Mouse (Mus musculus): Measurements from ENCODE around the gene Gria1. TPM values are rescaled to one million over a fixed set of nuclear protein-coding genes. Genes with fewer than 3 reads are reported as not detected.

The Gria1 gene
- 1.2 and 1.6 TPM in 2 replicates for polyA plus RNA-seq (2014; fragmentation: Nextera tagmentation; extraction: Ambion mirVana)

GRCm38 (mm10) chr11:57011024-57011690 lies at the start of gene Gria1:
Gria1 (plus strand) TSS chr11:57011387.
- DNase-seq (ENCODE audit: low spot score) = no peak
- H3K9ac ChIP-seq (replicated peaks; ENCODE audit: low read length) = peak within 1 kb of the TSS; percentile 39; the same call in 1 of the 2 replicates
- 0 out of 2 replicates have a peak, but pooled peaks cover 2% of the 10 kb centered on the region for H3K27me3 ChIP-seq (ENCODE audit: control insufficient read depth, insufficient read depth, low read length)
- H3K4me2 ChIP-seq (ENCODE audit: low read depth, low read length) = peak within 1 kb of the TSS; percentile 46
- H3K27ac ChIP-seq (replicated peaks; ENCODE audit: low read depth, low read length) = no peak within 1 kb of the TSS
- 0 out of 2 replicates have a peak within 1 kb of the TSS, but pooled peaks have one; percentile 21 for H3K4me3 ChIP-seq (ENCODE audit: low read depth, low read length)
- H3K9me3 ChIP-seq (replicated peaks; ENCODE audit: control insufficient read depth, low read length) = no peaks in the 10 kb centered on the region
- WGBS = 22% methylated on average over 6 of the region's 6 CpGs
- H3K4me1 ChIP-seq (ENCODE audit: control insufficient read depth, insufficient read depth, low read length) = no peaks in the 10 kb centered on the region; the same call in 1 of the 2 replicates
- ATAC-seq (replicated peaks; ENCODE audit: insufficient number of reproducible peaks, low FRiP score, low TSS enrichment, low read depth) = no peak
- H3K36me3 ChIP-seq (replicated peaks; ENCODE audit: control insufficient read depth, insufficient read depth, low read depth, low read length) = no peaks in the 10 kb centered on the region

- Histone ChIP-seq H3K4me3 (ENCODE audit: low read depth, low read length) (no peak overlapping the region), H3K36me3 (replicated peaks; ENCODE audit: control insufficient read depth, insufficient read depth, low read depth, low read length) (no peaks in the 10 kb centered on the region), H3K27ac (replicated peaks; ENCODE audit: low read depth, low read length) (no peak overlapping the region), H3K9ac (replicated peaks; ENCODE audit: low read length) (no peak overlapping the region), H3K4me2 (ENCODE audit: low read depth, low read length) (no peak overlapping the region), H3K4me1 (ENCODE audit: control insufficient read depth, insufficient read depth, low read length) (no peaks in the 10 kb centered on the region), H3K9me3 (replicated peaks; ENCODE audit: control insufficient read depth, low read length) (no peaks in the 10 kb centered on the region), H3K27me3 (ENCODE audit: control insufficient read depth, insufficient read depth, low read length) (no peaks in the 10 kb centered on the region)
- no peak for DNase-seq (ENCODE audit: low spot score)
- 82% methylated on average over 3 of the region's 3 CpGs for WGBS
- ATAC-seq (replicated peaks; ENCODE audit: insufficient number of reproducible peaks, low FRiP score, low TSS enrichment, low read depth) = no peak
Measured at GRCm38 (mm10) chr11:56961751-56962150, 49.4 kb upstream of the Gria1 start.

GRCm38 (mm10) chr11:56972814-56973213 lies 38.4 kb upstream of the Gria1 start:
- H3K4me2 ChIP-seq (ENCODE audit: low read depth, low read length) = no peak overlapping the region
- H3K4me3 ChIP-seq (ENCODE audit: low read depth, low read length) = no peak overlapping the region
- H3K27ac ChIP-seq (replicated peaks; ENCODE audit: low read depth, low read length) = no peak overlapping the region
- no peak overlapping the region for H3K9ac ChIP-seq (replicated peaks; ENCODE audit: low read length)
- no peaks in the 10 kb centered on the region for H3K27me3 ChIP-seq (ENCODE audit: control insufficient read depth, insufficient read depth, low read length)
- no peaks in the 10 kb centered on the region for H3K4me1 ChIP-seq (ENCODE audit: control insufficient read depth, insufficient read depth, low read length)
- 56% methylated on average over 1 of the region's 1 CpGs for WGBS
- no peaks in the 10 kb centered on the region for H3K36me3 ChIP-seq (replicated peaks; ENCODE audit: control insufficient read depth, insufficient read depth, low read depth, low read length)
- DNase-seq (ENCODE audit: low spot score) (no peak), ATAC-seq (replicated peaks; ENCODE audit: insufficient number of reproducible peaks, low FRiP score, low TSS enrichment, low read depth) (no peak)
- no peaks in the 10 kb centered on the region for H3K9me3 ChIP-seq (replicated peaks; ENCODE audit: control insufficient read depth, low read length)

- H3K4me1 ChIP-seq (ENCODE audit: control insufficient read depth, insufficient read depth, low read length) = no peaks in the 10 kb centered on the region
- no peak overlapping the region for H3K27ac ChIP-seq (replicated peaks; ENCODE audit: low read depth, low read length)
- WGBS = 92% methylated on average over 3 of the region's 3 CpGs
- H3K4me3 ChIP-seq (ENCODE audit: low read depth, low read length) = no peak overlapping the region
- ATAC-seq (replicated peaks; ENCODE audit: insufficient number of reproducible peaks, low FRiP score, low TSS enrichment, low read depth) (no peak), DNase-seq (ENCODE audit: low spot score) (no peak)
- no peaks in the 10 kb centered on the region for H3K9me3 ChIP-seq (replicated peaks; ENCODE audit: control insufficient read depth, low read length)
- no peak overlapping the region for H3K4me2 ChIP-seq (ENCODE audit: low read depth, low read length)
- no peak overlapping the region for H3K9ac ChIP-seq (replicated peaks; ENCODE audit: low read length)
- H3K36me3 ChIP-seq (replicated peaks; ENCODE audit: control insufficient read depth, insufficient read depth, low read depth, low read length) = no peaks in the 10 kb centered on the region
- no peaks in the 10 kb centered on the region for H3K27me3 ChIP-seq (ENCODE audit: control insufficient read depth, insufficient read depth, low read length)
Measured at GRCm38 (mm10) chr11:56984321-56985000, 26.7 kb upstream of the Gria1 start.

GRCm38 (mm10) chr11:56985457-56985856 lies 25.7 kb upstream of the Gria1 start:
- Histone ChIP-seq H3K4me3 (ENCODE audit: low read depth, low read length) (no peak overlapping the region), H3K36me3 (replicated peaks; ENCODE audit: control insufficient read depth, insufficient read depth, low read depth, low read length) (no peaks in the 10 kb centered on the region), H3K27ac (replicated peaks; ENCODE audit: low read depth, low read length) (no peak overlapping the region), H3K4me1 (ENCODE audit: control insufficient read depth, insufficient read depth, low read length) (no peaks in the 10 kb centered on the region), H3K9ac (replicated peaks; ENCODE audit: low read length) (no peak overlapping the region), H3K4me2 (ENCODE audit: low read depth, low read length) (no peak overlapping the region), H3K27me3 (ENCODE audit: control insufficient read depth, insufficient read depth, low read length) (no peaks in the 10 kb centered on the region), H3K9me3 (replicated peaks; ENCODE audit: control insufficient read depth, low read length) (no peaks in the 10 kb centered on the region)
- DNase-seq (ENCODE audit: low spot score) (no peak), ATAC-seq (replicated peaks; ENCODE audit: insufficient number of reproducible peaks, low FRiP score, low TSS enrichment, low read depth) (no peak)
- WGBS = 82% methylated on average over 4 of the region's 4 CpGs

GRCm38 (mm10) chr11:56999601-57000001 lies 11.6 kb upstream of the Gria1 start:
- Histone ChIP-seq H3K9ac (replicated peaks; ENCODE audit: low read length) (no peak overlapping the region), H3K4me1 (ENCODE audit: control insufficient read depth, insufficient read depth, low read length) (no peaks in the 10 kb centered on the region), H3K36me3 (replicated peaks; ENCODE audit: control insufficient read depth, insufficient read depth, low read depth, low read length) (no peaks in the 10 kb centered on the region), H3K4me2 (ENCODE audit: low read depth, low read length) (no peak overlapping the region), H3K4me3 (ENCODE audit: low read depth, low read length) (no peak overlapping the region), H3K27me3 (ENCODE audit: control insufficient read depth, insufficient read depth, low read length) (no peaks in the 10 kb centered on the region), H3K27ac (replicated peaks; ENCODE audit: low read depth, low read length) (no peak overlapping the region), H3K9me3 (replicated peaks; ENCODE audit: control insufficient read depth, low read length) (no peaks in the 10 kb centered on the region)
- ATAC-seq (replicated peaks; ENCODE audit: insufficient number of reproducible peaks, low FRiP score, low TSS enrichment, low read depth) (no peak), DNase-seq (ENCODE audit: low spot score) (no peak)
- 72% methylated on average over 3 of the region's 3 CpGs for WGBS

- H3K4me1 ChIP-seq (ENCODE audit: control insufficient read depth, insufficient read depth, low read length) = no peaks in the 10 kb centered on the region
- H3K36me3 ChIP-seq (replicated peaks; ENCODE audit: control insufficient read depth, insufficient read depth, low read depth, low read length) = no peaks in the 10 kb centered on the region
- no peak overlapping the region for H3K9ac ChIP-seq (replicated peaks; ENCODE audit: low read length)
- 18% methylated on average over 3 of the region's 3 CpGs for WGBS
- H3K27me3 ChIP-seq (ENCODE audit: control insufficient read depth, insufficient read depth, low read length) = no peaks in the 10 kb centered on the region
- ATAC-seq (replicated peaks; ENCODE audit: insufficient number of reproducible peaks, low FRiP score, low TSS enrichment, low read depth) (no peak; the same call in 1 of the 2 replicates), DNase-seq (ENCODE audit: low spot score) (peak; percentile 63)
- no peak overlapping the region for H3K4me2 ChIP-seq (ENCODE audit: low read depth, low read length)
- H3K9me3 ChIP-seq (replicated peaks; ENCODE audit: control insufficient read depth, low read length) = no peaks in the 10 kb centered on the region
- no peak overlapping the region for H3K4me3 ChIP-seq (ENCODE audit: low read depth, low read length)
- H3K27ac ChIP-seq (replicated peaks; ENCODE audit: low read depth, low read length) = no peak overlapping the region
Measured at GRCm38 (mm10) chr11:57004611-57005010, 6.6 kb upstream of the Gria1 start.

- Histone ChIP-seq H3K27ac (replicated peaks; ENCODE audit: low read depth, low read length) (peak overlapping the region; percentile 30; the same call in 1 of the 2 replicates), H3K9ac (replicated peaks; ENCODE audit: low read length) (no peak overlapping the region), H3K4me2 (ENCODE audit: low read depth, low read length) (no peak overlapping the region), H3K4me1 (ENCODE audit: control insufficient read depth, insufficient read depth, low read length) (no peaks in the 10 kb centered on the region), H3K4me3 (ENCODE audit: low read depth, low read length) (no peak overlapping the region), H3K27me3 (ENCODE audit: control insufficient read depth, insufficient read depth, low read length) (no peaks in the 10 kb centered on the region), H3K9me3 (replicated peaks; ENCODE audit: control insufficient read depth, low read length) (no peaks in the 10 kb centered on the region), H3K36me3 (replicated peaks; ENCODE audit: control insufficient read depth, insufficient read depth, low read depth, low read length) (no peaks in the 10 kb centered on the region)
- no peak for DNase-seq (ENCODE audit: low spot score)
- 72% methylated on average over 7 of the region's 7 CpGs for WGBS
- ATAC-seq (replicated peaks; ENCODE audit: insufficient number of reproducible peaks, low FRiP score, low TSS enrichment, low read depth) = no peak
Measured at GRCm38 (mm10) chr11:57005341-57005740, 5.8 kb upstream of the Gria1 start.

Data from embryonic facial prominence, embryonic 11.5 days (tissue).